Mouse (Mus musculus) thymus, postnatal 4 days (tissue): ENCODE data around the gene Nadk2.

Source experiments
- DNase-seq: peaks from one replicate; pipeline ENCODE4 v3.0.0; 2021

Nadk2 gene

GRCm38 (mm10) chr15:9132693-9133443, 61.8 kb downstream of the Nadk2 start:
- no peak for DNase-seq

- no peak for DNase-seq
These were observed 63.9 kb downstream of the Nadk2 start for GRCm38 (mm10) chr15:9134891-9135507.

- DNase-seq = peak; percentile 24
These were observed 68.4 kb downstream of the Nadk2 start for GRCm38 (mm10) chr15:9139447-9139846.

- peak; percentile 96 for DNase-seq
These were observed 69.2 kb downstream of the Nadk2 start, which contains the start of gene Lmbrd2 for GRCm38 (mm10) chr15:9140252-9140680. Lmbrd2 (plus strand) TSS chr15:9140550.

GRCm38 (mm10) chr15:9140684-9141171, 69.7 kb downstream of the Nadk2 start:
- no peak for DNase-seq

- DNase-seq = no peak
These were observed 84.3 kb downstream of the Nadk2 start, which contains the start of gene Skp2 for GRCm38 (mm10) chr15:9155325-9155724. Skp2 (minus strand) TSS chr15:9155425.
